Mouse (Mus musculus) neural tube, embryonic 13.5 days (tissue): ENCODE measurements around the gene Olfr1062. TPM values are rescaled to one million over a fixed set of nuclear protein-coding genes. Genes with fewer than 3 reads are reported as not detected.
"Not testable (repeated sequence)": the region's sequence is repeated elsewhere in the genome, so short reads cannot be mapped to it uniquely, and the experiment has no call there.

Source experiments
- ATAC-seq: fragments of 200-750 bp; cut with Nextera tagmentation; 2 replicates; pipeline ENCODE4 v1.8.0; 2017; ENCODE audit warnings: low read depth, mild to moderate bottlenecking, moderate TSS enrichment, moderate library complexity
- H3K27ac ChIP-seq: fragments of 300-500 bp; sonication (generic); replicated peaks from 2 replicates; pipeline ENCODE4 v1.5.1; 2015; ENCODE audit warnings: moderate library complexity, mild to moderate bottlenecking, inconsistent platforms
- H3K27me3 ChIP-seq: fragments of 300-500 bp; sonication (generic); 2 replicates; pipeline ENCODE4 v1.6.1; 2015; ENCODE audit warnings: mild to moderate bottlenecking, inconsistent platforms
- H3K36me3 ChIP-seq: fragments of 300-500 bp; sonication (generic); 2 replicates; pipeline ENCODE4 v1.6.1; 2015; ENCODE audit warnings: mild to moderate bottlenecking, inconsistent platforms
- H3K4me1 ChIP-seq: fragments of 300-500 bp; sonication (generic); replicated peaks from 2 replicates; pipeline ENCODE4 v1.6.1; 2015; ENCODE audit warnings: inconsistent platforms
- H3K4me2 ChIP-seq: fragments of 300-500 bp; sonication (generic); 2 replicates; pipeline ENCODE4 v1.6.1; 2015; ENCODE audit warnings: inconsistent platforms, mild to moderate bottlenecking, moderate library complexity
- H3K4me3 ChIP-seq: fragments of 300-500 bp; sonication (generic); 2 replicates; pipeline ENCODE4 v1.5.1; 2015; ENCODE audit warnings: mild to moderate bottlenecking, inconsistent platforms
- H3K9ac ChIP-seq: fragments of 300-500 bp; sonication (generic); 2 replicates; pipeline ENCODE4 v1.6.1; 2015; ENCODE audit warnings: moderate library complexity, mild to moderate bottlenecking, inconsistent platforms
- H3K9me3 ChIP-seq: fragments of 300-500 bp; sonication (generic); 2 replicates; pipeline ENCODE4 v1.6.1; 2016; ENCODE audit warnings: inconsistent platforms
- WGBS: fragments of 180-500 bp; shearing (Covaris S2); methylation state at CpG from one replicate; pipeline ENCODE4 v1.1.7; 2015; 5-methylcytosine and 5-hydroxymethylcytosine counted together
- polyA plus RNA-seq: library from polyadenylated mRNA; unstranded; fragments of >200 nt; fragmentation: Nextera tagmentation; extraction: Ambion mirVana; gene quantifications from 2 replicates; pipeline ENCODE4 v1.2.1, GENCODE M21; 2015

Gene Olfr1062
- not detected in 2 replicates for polyA plus RNA-seq

DNA sequence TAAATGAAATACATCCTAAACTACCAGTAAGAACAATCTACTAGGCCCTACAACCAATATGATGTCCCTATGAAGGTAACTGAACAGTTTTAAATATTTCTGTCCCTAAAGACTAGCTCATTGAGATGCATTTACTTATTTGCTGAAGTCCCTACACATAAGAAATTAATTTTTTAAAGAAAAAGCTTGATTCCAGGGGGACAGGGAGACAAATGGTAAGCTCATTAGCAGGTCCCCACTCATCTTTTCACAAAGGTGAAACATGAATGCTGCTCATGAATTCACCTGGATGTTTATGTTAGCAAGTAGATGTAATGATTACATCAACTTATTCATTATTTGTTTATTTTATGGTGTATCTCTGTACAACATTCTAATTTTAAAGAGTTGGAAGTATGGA, at the start of gene Olfr1062:
TSS of gene Olfr1062 (minus strand) at position 101 of the 400 bp plus-strand sequence.
- H3K36me3 ChIP-seq, H3K27me3 ChIP-seq, H3K9me3 ChIP-seq, H3K9ac ChIP-seq, H3K4me3 ChIP-seq, H3K4me2 ChIP-seq, H3K27ac ChIP-seq, ATAC-seq, H3K4me1 ChIP-seq: not testable (repeated sequence)

DNA sequence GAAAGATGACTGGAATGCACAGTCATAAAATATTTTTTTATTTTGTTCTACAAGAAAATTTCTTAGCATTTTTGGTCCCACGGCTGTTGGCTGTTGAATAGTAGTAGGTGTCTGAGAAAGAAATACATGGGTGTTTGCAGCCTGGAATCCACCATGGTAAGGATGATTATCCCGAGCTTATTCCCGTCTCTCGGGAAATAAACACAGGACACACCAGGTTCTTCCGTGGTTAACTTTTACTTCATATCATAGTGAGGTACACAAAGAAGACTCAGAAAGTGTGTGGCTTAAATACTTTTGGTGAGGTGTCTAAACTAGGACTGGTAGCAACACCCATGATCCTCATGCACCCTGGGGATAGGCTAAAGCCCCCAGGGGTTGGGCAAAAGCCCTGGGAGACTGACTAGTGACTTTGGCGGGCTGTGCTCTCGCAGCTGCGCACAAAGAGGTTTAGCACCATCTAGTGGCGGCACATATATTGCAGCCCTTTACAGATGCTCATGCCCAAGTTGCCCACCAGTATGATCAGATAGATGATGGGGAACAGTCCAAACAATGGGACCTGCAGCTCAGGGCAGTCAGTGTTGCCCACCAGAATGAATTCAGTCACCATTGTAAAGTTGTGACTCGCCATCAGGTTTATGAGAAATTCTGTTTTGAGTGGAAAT, 38.0 kb upstream of the Olfr1062 start:
- ATAC-seq: no peak
- Histone ChIP-seq H3K27me3 (no peaks in the 10 kb centered on the region), H3K4me1 (no peaks in the 10 kb centered on the region), H3K9ac (no peak overlapping the region), H3K36me3 (no peaks in the 10 kb centered on the region), H3K4me3 (no peak overlapping the region), H3K9me3 (no peaks in the 10 kb centered on the region), H3K27ac (no peak overlapping the region), H3K4me2 (no peak overlapping the region)
- WGBS: 44% methylated on average over 10 of the region's 10 CpGs

DNA sequence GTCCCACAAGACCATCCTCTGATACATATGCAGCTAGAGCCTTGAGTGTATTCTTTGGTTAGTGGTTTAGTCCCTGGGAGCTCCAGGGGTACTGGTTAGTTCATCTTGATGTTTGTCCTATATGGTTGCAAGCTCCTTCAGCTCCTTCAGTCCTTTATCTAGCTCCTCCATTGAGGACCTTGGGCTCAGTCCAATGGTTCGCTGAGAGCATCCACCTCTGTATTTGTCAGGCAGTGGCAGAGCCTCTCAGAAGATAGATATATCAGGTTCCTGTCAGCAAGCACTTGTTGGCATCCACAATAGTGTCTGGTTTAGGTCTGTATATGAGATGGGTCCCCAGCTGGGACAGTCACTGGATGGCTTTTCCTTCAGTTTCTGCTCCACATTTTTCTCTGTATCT, 33.9 kb upstream of the Olfr1062 start:
- Histone ChIP-seq H3K4me3 (no peak overlapping the region), H3K4me1 (no peaks in the 10 kb centered on the region), H3K4me2 (no peak overlapping the region), H3K36me3 (no peaks in the 10 kb centered on the region), H3K27ac (no peak overlapping the region), H3K9me3 (no peaks in the 10 kb centered on the region), H3K27me3 (no peaks in the 10 kb centered on the region), H3K9ac (no peak overlapping the region)
- no peak for ATAC-seq
- WGBS: 85% methylated on average over 1 of the region's 1 CpGs

DNA sequence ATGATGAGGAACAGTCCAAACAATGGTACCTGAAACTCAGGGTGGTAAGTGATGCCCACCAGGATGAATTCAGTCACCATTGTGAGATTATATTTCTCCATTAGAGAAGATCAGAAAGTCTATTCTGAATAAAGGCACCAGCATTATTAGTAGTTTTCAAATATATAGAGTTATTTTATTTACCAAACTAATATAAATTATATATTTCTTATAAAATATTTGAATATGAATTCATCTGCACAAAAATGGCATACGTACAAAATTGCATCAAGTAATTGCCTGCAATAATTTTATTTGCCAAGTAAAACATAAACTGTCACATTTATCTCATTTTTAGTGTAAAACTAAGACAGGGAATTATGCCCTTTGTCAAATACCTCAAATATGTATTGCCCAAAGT, 29.6 kb upstream of the Olfr1062 start, which contains the start of gene Olfr1066:
TSS of gene Olfr1066 (minus strand) at position 101 of the 400 bp plus-strand sequence.
- H3K4me1 ChIP-seq: no peaks in the 10 kb centered on the region
- no peak within 1 kb of the TSS for H3K9ac ChIP-seq
- no peaks in the 10 kb centered on the region for H3K36me3 ChIP-seq
- 83% methylated on average over 1 of the region's 1 CpGs for WGBS
- H3K27ac ChIP-seq: no peak within 1 kb of the TSS
- no peaks in the 10 kb centered on the region for H3K27me3 ChIP-seq
- no peak within 1 kb of the TSS for H3K4me2 ChIP-seq
- no peaks in the 10 kb centered on the region for H3K9me3 ChIP-seq
- no peak within 1 kb of the TSS for H3K4me3 ChIP-seq
- no peak for ATAC-seq

DNA sequence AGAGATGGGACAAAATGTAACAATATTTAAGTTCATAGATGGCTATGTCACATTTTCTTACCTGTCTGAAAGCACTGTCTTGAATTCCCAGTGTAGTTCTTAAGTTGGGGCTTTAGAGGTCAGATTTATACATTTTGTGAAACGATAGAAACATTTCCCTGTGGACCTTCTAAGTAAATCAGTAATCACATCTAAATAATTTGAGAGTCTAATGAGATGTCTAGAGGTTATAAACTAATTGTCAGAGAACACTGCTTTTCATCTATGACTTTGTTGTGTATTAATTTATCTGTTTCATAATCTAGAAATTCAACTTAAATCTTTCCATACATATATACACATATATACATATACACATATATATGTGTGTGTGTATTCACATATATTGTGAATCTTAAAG, 23.9 kb upstream of the Olfr1062 start, which contains the start of gene Olfr1065:
TSS of gene Olfr1065 (minus strand) at position 101 of the 400 bp plus-strand sequence.
- not testable (repeated sequence) for ATAC-seq, H3K4me1 ChIP-seq, H3K9ac ChIP-seq, H3K27me3 ChIP-seq, H3K36me3 ChIP-seq, H3K4me2 ChIP-seq, H3K4me3 ChIP-seq, H3K9me3 ChIP-seq, H3K27ac ChIP-seq
- WGBS: 60% methylated on average over 1 of the region's 1 CpGs

DNA sequence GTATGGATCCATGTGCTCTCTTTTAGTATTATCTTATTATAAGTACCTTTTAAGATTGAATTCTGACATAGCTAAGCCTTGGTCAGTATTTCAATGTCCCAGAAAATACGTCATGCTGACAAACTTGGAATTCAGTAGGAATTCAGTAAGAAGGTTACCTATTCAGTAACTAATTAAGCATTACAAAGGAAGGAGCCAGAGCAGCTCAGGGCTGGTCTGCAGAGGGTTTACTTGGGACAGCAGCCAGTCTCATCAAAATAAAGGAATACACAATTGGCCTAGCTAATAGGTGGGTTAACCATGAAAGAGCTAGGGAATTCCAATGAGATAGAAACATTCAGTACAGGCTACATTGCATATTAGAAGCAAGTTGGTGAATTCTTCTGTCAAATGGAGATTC, 15.6 kb upstream of the Olfr1062 start:
- not testable (repeated sequence) for H3K4me2 ChIP-seq, H3K9me3 ChIP-seq, H3K27ac ChIP-seq, H3K4me1 ChIP-seq, H3K36me3 ChIP-seq, H3K27me3 ChIP-seq, H3K4me3 ChIP-seq, H3K9ac ChIP-seq, ATAC-seq
- WGBS: 65% methylated on average over 1 of the region's 1 CpGs

DNA sequence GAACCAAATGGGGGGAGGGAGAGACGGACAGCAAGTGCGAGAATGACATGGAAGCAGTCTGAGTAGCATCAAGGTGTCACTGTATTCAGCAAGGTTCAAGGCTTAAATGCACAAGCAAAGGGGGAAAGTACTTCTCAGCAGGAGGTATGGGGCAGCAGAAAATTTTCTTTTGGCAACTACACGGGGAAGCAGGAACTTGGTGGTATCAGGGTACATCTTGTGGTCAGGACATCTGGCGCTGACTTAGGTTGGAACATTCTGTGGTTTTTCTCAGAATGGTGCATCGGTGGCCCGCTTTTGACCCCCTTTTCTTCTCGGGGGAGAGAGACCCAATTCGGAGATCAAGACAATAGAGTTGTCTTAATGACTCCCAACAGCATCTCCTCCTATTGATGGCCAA, 2.0 kb upstream of the Olfr1062 start:
- not testable (repeated sequence) for H3K4me1 ChIP-seq, ATAC-seq, H3K27ac ChIP-seq, H3K4me2 ChIP-seq, H3K27me3 ChIP-seq, H3K9ac ChIP-seq, H3K36me3 ChIP-seq, H3K4me3 ChIP-seq, H3K9me3 ChIP-seq
- WGBS: 88% methylated on average over 8 of the region's 8 CpGs

DNA sequence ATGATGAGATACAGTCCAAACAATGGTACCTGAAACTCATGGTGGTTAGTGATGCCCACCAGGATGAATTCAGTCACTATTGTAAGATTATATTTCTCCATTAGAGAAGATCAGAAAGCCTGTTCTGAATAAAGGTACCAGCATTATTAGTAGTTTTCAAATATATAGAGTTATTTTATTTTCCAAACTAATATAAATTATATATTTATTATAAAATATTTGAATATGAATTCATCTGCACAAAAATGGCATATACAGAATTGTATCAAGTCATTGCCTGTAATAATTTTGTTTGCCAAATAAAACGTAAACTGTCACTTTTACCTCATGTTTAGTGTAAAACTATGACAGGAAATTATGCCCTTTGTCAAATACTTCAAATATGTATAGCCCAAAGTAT, 12.6 kb downstream of the Olfr1062 start, which contains the start of gene Olfr1061:
TSS of gene Olfr1061 (minus strand) at position 101 of the 400 bp plus-strand sequence.
- no peaks in the 10 kb centered on the region for H3K36me3 ChIP-seq
- no peak within 1 kb of the TSS for H3K27ac ChIP-seq
- WGBS: 81% methylated on average over 1 of the region's 1 CpGs
- no peak within 1 kb of the TSS for H3K4me3 ChIP-seq
- ATAC-seq: no peak
- no peaks in the 10 kb centered on the region for H3K4me1 ChIP-seq
- H3K9ac ChIP-seq: no peak within 1 kb of the TSS
- H3K4me2 ChIP-seq: no peak within 1 kb of the TSS
- H3K27me3 ChIP-seq: no peaks in the 10 kb centered on the region
- H3K9me3 ChIP-seq: no peaks in the 10 kb centered on the region

DNA sequence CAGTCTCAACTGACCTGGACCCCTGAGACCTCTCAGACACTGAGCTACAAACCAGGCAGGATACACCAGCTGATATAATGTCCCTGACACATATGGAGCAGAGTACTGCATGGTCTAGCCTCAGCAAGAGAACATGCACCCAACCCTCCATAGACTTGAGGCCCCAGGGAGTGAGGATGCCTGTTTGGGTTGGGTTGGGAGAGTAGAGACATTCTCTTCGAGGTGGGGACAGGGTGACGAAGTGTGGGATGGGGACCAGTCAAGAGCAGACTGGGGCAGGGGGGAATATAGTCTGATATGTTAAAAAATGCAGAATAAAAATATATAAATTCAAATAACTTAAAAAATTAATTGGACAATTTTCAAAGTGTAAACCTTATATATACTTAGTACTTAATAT, 31.4 kb downstream of the Olfr1062 start:
- H3K4me3 ChIP-seq: no peak overlapping the region
- H3K4me1 ChIP-seq: no peaks in the 10 kb centered on the region
- 89% methylated on average over 2 of the region's 2 CpGs for WGBS
- no peak overlapping the region for H3K4me2 ChIP-seq
- no peaks in the 10 kb centered on the region for H3K36me3 ChIP-seq
- no peaks in the 10 kb centered on the region for H3K27me3 ChIP-seq
- no peak overlapping the region for H3K9ac ChIP-seq
- no peaks in the 10 kb centered on the region for H3K9me3 ChIP-seq
- no peak for ATAC-seq
- no peak overlapping the region for H3K27ac ChIP-seq

DNA sequence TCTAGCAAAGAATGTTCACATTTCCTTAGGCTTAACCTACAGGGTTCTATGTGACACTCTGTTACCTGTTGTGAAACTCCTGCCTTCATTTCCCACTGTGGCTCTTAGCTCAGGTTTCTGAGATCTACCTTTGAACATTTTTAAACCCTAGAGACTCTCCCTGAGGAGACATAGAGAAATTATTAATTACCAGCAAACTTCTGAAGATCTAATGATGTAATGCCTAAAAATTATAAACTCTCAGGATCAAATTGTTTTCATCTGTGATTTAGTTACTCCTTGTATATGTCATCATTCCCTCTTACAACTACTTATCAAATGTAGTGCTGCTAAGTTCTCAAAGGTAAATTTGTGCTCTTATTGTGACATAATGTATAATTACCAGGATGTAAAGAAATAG, 38.1 kb downstream of the Olfr1062 start, which contains the start of gene Olfr1058:
TSS of gene Olfr1058 (minus strand) at position 101 of the 400 bp plus-strand sequence.
- H3K9ac ChIP-seq, H3K9me3 ChIP-seq, H3K27ac ChIP-seq, H3K36me3 ChIP-seq, H3K4me2 ChIP-seq, H3K4me1 ChIP-seq, H3K27me3 ChIP-seq, ATAC-seq, H3K4me3 ChIP-seq: not testable (repeated sequence)

DNA sequence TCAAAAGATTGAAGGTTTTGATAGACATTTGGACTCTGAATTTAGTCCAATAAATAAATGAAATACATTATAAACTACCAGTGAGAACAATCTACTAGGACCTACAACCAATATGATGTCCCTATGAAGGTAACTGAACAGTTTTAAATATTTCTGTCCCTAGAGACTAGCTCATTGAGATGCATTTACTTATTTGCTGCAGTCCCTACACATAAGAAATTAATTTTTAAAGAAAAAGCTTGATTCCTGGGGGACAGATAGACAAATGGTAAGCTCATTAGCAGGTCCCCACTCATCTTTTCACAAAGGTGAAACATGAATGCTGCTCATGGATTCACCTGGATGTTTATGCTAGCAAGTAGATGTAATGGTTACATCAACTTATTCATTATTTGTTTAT, 48.3 kb downstream of the Olfr1062 start, which contains the start of gene Olfr1057:
TSS of gene Olfr1057 (minus strand) at position 101 of the 400 bp plus-strand sequence.
- Histone ChIP-seq H3K9me3 (no peaks in the 10 kb centered on the region), H3K36me3 (no peaks in the 10 kb centered on the region), H3K4me2 (no peak within 1 kb of the TSS), H3K4me3 (no peak within 1 kb of the TSS), H3K27ac (no peak within 1 kb of the TSS), H3K4me1 (no peaks in the 10 kb centered on the region), H3K27me3 (no peaks in the 10 kb centered on the region), H3K9ac (no peak within 1 kb of the TSS)
- no peak for ATAC-seq
